Mouse (Mus musculus): ENCODE results near the gene Scgb1b10.
"Not testable (repeated sequence)": the region's sequence is repeated elsewhere in the genome, so short reads cannot be mapped to it uniquely, and the experiment has no call there.

Gene Scgb1b10

GRCm38 (mm10) chr7:32100553-32100952 is at the start of gene Scgb1b10:
Gene Scgb1b10 (plus strand): TSS chr7:32100853.
- not testable (repeated sequence) for DNase-seq (ENCODE audit: low spot score)

Measured in ovary, postnatal 14 days (tissue).